Mouse (Mus musculus) small intestine, adult 2 months (tissue): Measurements from ENCODE around the gene Prkcb.

Experiments
- CTCF ChIP-seq: fragments of 200-500 bp; IDR thresholded peaks from 2 replicates; pipeline ENCODE4 v1.5.1; 2012; ENCODE audit warnings: low read depth, mild to moderate bottlenecking, control low read depth, inconsistent platforms, low read length, moderate library complexity, mixed read lengths; ENCODE audit not compliant: insufficient replicate concordance, insufficient read length; ENCODE audit errors: extremely low read depth
- POLR2A ChIP-seq: fragments of 200-500 bp; IDR thresholded peaks from 2 replicates; pipeline ENCODE4 v1.6.1; 2012; ENCODE audit warnings: low read depth, mild to moderate bottlenecking, control low read depth, inconsistent platforms, low read length, moderate library complexity

- TF ChIP-seq CTCF, result no peak
- TF ChIP-seq POLR2A, result no peak
Measured at GRCm38 (mm10) chr7:122584421-122585151, 296.0 kb downstream of the Prkcb start.
